Mouse (Mus musculus) CH12.LX (cell line): ENCODE results near the gene Rnf168. TPM values are rescaled to one million over a fixed set of nuclear protein-coding genes. Genes with fewer than 3 reads are reported as not detected.
"Not testable (repeated sequence)": the region's sequence is repeated elsewhere in the genome, so short reads cannot be mapped to it uniquely, and the experiment has no call there.

Experiments
- DNase-seq: peaks from one replicate; pipeline ENCODE4 v3.0.0-alpha.2; 2013; ENCODE audit errors: extremely low read depth
- H3K27ac ChIP-seq: 2 replicates; pipeline ENCODE4 v1.5.1; 2012; ENCODE audit warnings: low read depth, mild to moderate bottlenecking, control low read depth, moderate library complexity; ENCODE audit not compliant: insufficient read depth
- H3K27me3 ChIP-seq: replicated peaks from 2 replicates; pipeline ENCODE3; 2012; ENCODE audit warnings: inconsistent platforms
- H3K36me3 ChIP-seq, 2 experiments: replicated peaks in 1 of 2; 2 replicates each; pipeline versions ENCODE3 to v1.6.1; 2012; ENCODE audit warnings: inconsistent platforms in 1 of 2, low read length in 1 of 2, mild to moderate bottlenecking in 1 of 2, mixed read lengths in 1 of 2, moderate library complexity in 1 of 2; ENCODE audit not compliant: control insufficient read depth in 1 of 2, insufficient read depth in 1 of 2
- H3K4me1 ChIP-seq, 2 experiments: 2 replicates each; pipeline ENCODE4 v1.6.1; 2012; ENCODE audit warnings: inconsistent platforms in 1 of 2, moderate library complexity in 1 of 2; ENCODE audit not compliant: insufficient read depth in 2 of 2, control insufficient read depth in 1 of 2
- H3K4me2 ChIP-seq: 2 replicates; pipeline ENCODE4 v1.6.1; 2012; ENCODE audit warnings: low read depth, mild to moderate bottlenecking, control low read depth; ENCODE audit not compliant: poor library complexity, insufficient read depth, severe bottlenecking
- H3K4me3 ChIP-seq, 3 experiments: fragments of 150-350 bp in 1 of 3; sonication (generic) in 1 of 3; replicated peaks in 1 of 3; 2 replicates each; pipeline versions ENCODE3 to v1.5.1; 2011 to 2012; ENCODE audit warnings: low read depth in 2 of 3, low read length in 2 of 3, mild to moderate bottlenecking in 2 of 3, moderate library complexity in 2 of 3, control low read depth in 1 of 3, improper control_type of control experiment in 1 of 3, inconsistent platforms in 1 of 3, mixed read lengths in 1 of 3; ENCODE audit not compliant: poor library complexity in 1 of 3
- H3K79me2 ChIP-seq: replicated peaks from 2 replicates; pipeline ENCODE4 v1.6.1; 2012; ENCODE audit warnings: mild to moderate bottlenecking, moderate library complexity; ENCODE audit not compliant: control insufficient read depth, poor library complexity, insufficient read depth, severe bottlenecking; ENCODE audit errors: extremely low read depth
- H3K9ac ChIP-seq: 2 replicates; pipeline ENCODE4 v1.6.1; 2012; ENCODE audit warnings: low read depth, mild to moderate bottlenecking, control low read depth, moderate library complexity; ENCODE audit not compliant: insufficient read depth
- H3K9me3 ChIP-seq: replicated peaks from 2 replicates; pipeline ENCODE3; 2012; ENCODE audit warnings: low read length, inconsistent platforms, mixed read lengths
- BHLHE40 ChIP-seq: IDR thresholded peaks from 2 replicates; pipeline ENCODE4 v1.6.1; 2011; ENCODE audit warnings: mild to moderate bottlenecking, low read depth, low read length, improper control_type of control experiment
- CHD1 ChIP-seq: IDR thresholded peaks from 2 replicates; pipeline ENCODE4 v1.6.1; 2012; ENCODE audit warnings: low read depth, low read length, improper control_type of control experiment, inconsistent platforms
- CHD2 ChIP-seq: IDR thresholded peaks from 2 replicates; pipeline ENCODE4 v1.6.1; 2011; ENCODE audit warnings: low read length, improper control_type of control experiment
- CTCF ChIP-seq, 2 experiments: IDR thresholded peaks in 1 of 2; conservative IDR thresholded peaks in 1 of 2; 2 replicates each; pipeline ENCODE4 v1.5.1; 2011 to 2012; ENCODE audit warnings: low read depth in 2 of 2, low read length in 2 of 2, improper control_type of control experiment in 1 of 2, inconsistent platforms in 1 of 2, mild to moderate bottlenecking in 1 of 2, moderate library complexity in 1 of 2
- E2F4 ChIP-seq: IDR thresholded peaks from 2 replicates; pipeline ENCODE4 v1.6.1; 2011; ENCODE audit warnings: low read depth, low read length, improper control_type of control experiment; ENCODE audit not compliant: insufficient replicate concordance
- EP300 ChIP-seq: IDR thresholded peaks from 2 replicates; pipeline ENCODE4 v1.6.1; 2011; ENCODE audit warnings: low read length, improper control_type of control experiment
- GABPA ChIP-seq: IDR thresholded peaks from 2 replicates; pipeline ENCODE4 v1.6.1; 2012; ENCODE audit warnings: low read depth, low read length, improper control_type of control experiment, inconsistent platforms; ENCODE audit not compliant: insufficient replicate concordance
- IRF4 ChIP-seq: IDR thresholded peaks from 2 replicates; pipeline ENCODE4 v1.6.1; 2014; ENCODE audit warnings: low read depth, mild to moderate bottlenecking, inconsistent platforms, low read length, improper control_type of control experiment
- JUN ChIP-seq: IDR thresholded peaks from 2 replicates; pipeline ENCODE4 v1.6.1; 2011; ENCODE audit warnings: low read depth, mild to moderate bottlenecking, low read length, improper control_type of control experiment, moderate library complexity; ENCODE audit not compliant: insufficient read depth
- JUND ChIP-seq: conservative IDR thresholded peaks from 2 replicates; pipeline ENCODE4 v1.6.1; 2011; ENCODE audit warnings: low read depth, low read length, improper control_type of control experiment
- MAFK ChIP-seq: IDR thresholded peaks from 2 replicates; pipeline ENCODE4 v1.6.1; 2011; ENCODE audit warnings: low read length, improper control_type of control experiment; ENCODE audit not compliant: insufficient replicate concordance
- MEF2A ChIP-seq: IDR thresholded peaks from 2 replicates; pipeline ENCODE4 v1.6.1; 2014; ENCODE audit warnings: low read depth, mild to moderate bottlenecking, inconsistent platforms, low read length, improper control_type of control experiment, borderline replicate concordance
- MXI1 ChIP-seq: IDR thresholded peaks from 2 replicates; pipeline ENCODE4 v1.6.1; 2011; ENCODE audit warnings: mild to moderate bottlenecking, low read depth, low read length, improper control_type of control experiment
- MYC ChIP-seq: IDR thresholded peaks from 2 replicates; pipeline ENCODE4 v1.6.1; 2011; ENCODE audit warnings: low read depth, mild to moderate bottlenecking, improper control_type of control experiment, low read length
- NRF1 ChIP-seq: IDR thresholded peaks from 2 replicates; pipeline ENCODE4 v1.6.1; 2014; ENCODE audit warnings: low read depth, mild to moderate bottlenecking, inconsistent platforms, low read length, improper control_type of control experiment, moderate library complexity
- RAD21 ChIP-seq: IDR thresholded peaks from 2 replicates; pipeline ENCODE4 v1.6.1; 2011; ENCODE audit warnings: low read depth, mild to moderate bottlenecking, low read length, improper control_type of control experiment, moderate library complexity
- SIN3A ChIP-seq: IDR thresholded peaks from 2 replicates; pipeline ENCODE4 v1.6.1; 2012; ENCODE audit warnings: low read length, improper control_type of control experiment, inconsistent platforms
- SMC3 ChIP-seq: IDR thresholded peaks from 2 replicates; pipeline ENCODE4 v1.6.1; 2011; ENCODE audit warnings: low read depth, low read length, improper control_type of control experiment
- UBTF ChIP-seq: IDR thresholded peaks from 2 replicates; pipeline ENCODE4 v1.6.1; 2012; ENCODE audit warnings: low read depth, mild to moderate bottlenecking, inconsistent platforms, low read length, improper control_type of control experiment, moderate library complexity
- USF2 ChIP-seq: conservative IDR thresholded peaks from 2 replicates; pipeline ENCODE4 v1.6.1; 2011; ENCODE audit warnings: low read depth, low read length, improper control_type of control experiment
- ZC3H11A ChIP-seq: IDR thresholded peaks from 2 replicates; pipeline ENCODE4 v1.6.1; 2012; ENCODE audit warnings: low read depth, mild to moderate bottlenecking, inconsistent platforms, low read length, improper control_type of control experiment
- ZKSCAN1 ChIP-seq: IDR thresholded peaks from 2 replicates; pipeline ENCODE4 v1.6.1; 2012; ENCODE audit warnings: low read depth, inconsistent platforms, low read length, improper control_type of control experiment, borderline replicate concordance
- ZMIZ1 ChIP-seq: IDR thresholded peaks from 2 replicates; pipeline ENCODE4 v1.6.1; 2012; ENCODE audit warnings: low read depth, mild to moderate bottlenecking, inconsistent platforms, low read length, improper control_type of control experiment
- ZNF384 ChIP-seq: IDR thresholded peaks from 2 replicates; pipeline ENCODE4 v1.6.1; 2012; ENCODE audit warnings: low read depth, low read length, improper control_type of control experiment, inconsistent platforms
- dilution Hi-C: fragments of 300-500 bp; cut with MboI; formaldehyde crosslinking; loops from 2 replicates; pipeline ENCODE4 v1.14.3; 2020; ENCODE audit warnings: low sequenced_read_pairs; ENCODE audit not compliant: extremely low pct_unique_long_range_greater_than_20kb, extremely low pct_ligation_motif_present
- in situ Hi-C: fragments of 300-500 bp; cut with MboI; formaldehyde crosslinking; loops from 3 replicates; pipeline ENCODE4 v1.14.3; 2019; ENCODE audit warnings: low sequenced_read_pairs, low pct_ligation_motif_present, low pct_unique_long_range_greater_than_20kb, mixed read lengths
- polyA plus RNA-seq: library from polyadenylated mRNA; unstranded; fragments of >175 nt; gene quantifications from 2 replicates; pipeline ENCODE4 v1.2.1, GENCODE M21; 2012; ENCODE audit warnings: low read depth; ENCODE audit not compliant: insufficient read length
- total RNA-seq, 2 experiments: library from RNA; depleted of rRNA; stranded (reverse); fragments of 300-350 nt in 1 of 2; fragments of >200 nt in 1 of 2; gene quantifications; 2 replicates each; pipeline ENCODE4 v1.2.3; 2012 to 2014

The Rnf168 gene
- total and polyA plus RNA-seq, 3 experiments, result 20.5 to 37.9 (median 22.2) TPM

- in situ Hi-C loops, result no loop called here
- TF ChIP-seq MAFK (no peak), USF2 (no peak), SIN3A (no peak), E2F4 (no peak), MYC (no peak), EP300 (no peak), ZMIZ1 (no peak), CHD1 (no peak), MXI1 (no peak), GABPA (no peak), NRF1 (no peak), SMC3 (no peak), CHD2 (no peak), MEF2A (no peak), IRF4 (no peak), UBTF (no peak), ZC3H11A (no peak), RAD21 (no peak)
- TF ChIP-seq, all 38 proteins: peak for 0
- Histone ChIP-seq H3K9me3 (peaks cover 13% of the 10 kb centered on the region), H3K27me3 (no peaks in the 10 kb centered on the region), H3K4me1 (peaks cover 2 to 23% of the 10 kb centered on the region in 2 experiments; a peak in 2 of 4 replicates), H3K27ac (no peak overlapping the region), H3K79me2 (peaks cover 69% of the 10 kb centered on the region), H3K4me3 (no peak overlapping the region), H3K9ac (no peak overlapping the region), H3K4me2 (no peak overlapping the region), H3K36me3 (peaks cover 49 to 79% of the 10 kb centered on the region in 2 experiments)
- dilution Hi-C loops, result no loop called here
- no peak for DNase-seq
Measured at GRCm38 (mm10) chr16:32282608-32283007, 5.3 kb downstream of the Rnf168 start.

GRCm38 (mm10) chr16:32291821-32292220 lies 14.6 kb downstream of the Rnf168 start:
- no peak for DNase-seq
- H3K9me3 ChIP-seq, result peaks cover 7% of the 10 kb centered on the region
- H3K9ac ChIP-seq, result no peak overlapping the region
- H3K4me2 ChIP-seq, result no peak overlapping the region
- peaks cover 3% of the 10 kb centered on the region; the same call in 1 of the 2 replicates for H3K79me2 ChIP-seq
- in situ Hi-C loops (no loop called here), dilution Hi-C loops (no loop called here)
- peaks cover 44 to 56% of the 10 kb centered on the region in 2 experiments for H3K36me3 ChIP-seq
- H3K27ac ChIP-seq, result no peak overlapping the region
- no peaks in the 10 kb centered on the region for H3K4me1 ChIP-seq
- TF ChIP-seq USF2 (no peak), JUND (no peak), BHLHE40 (no peak), UBTF (no peak), ZKSCAN1 (no peak), MEF2A (no peak), E2F4 (no peak), EP300 (no peak), JUN (no peak), ZNF384 (no peak), CTCF (conservative IDR thresholded peaks at IDR 0.05 in 1 of 2, IDR thresholded peaks at IDR 0.05 in 1 of 2; ENCODE audit: low read depth in 2 of 2, low read length in 2 of 2) (no peak), MYC (no peak), MXI1 (no peak), SMC3 (no peak)
- TF ChIP-seq, all 38 proteins: peak for 0
- H3K27me3 ChIP-seq, result no peaks in the 10 kb centered on the region
- H3K4me3 ChIP-seq, result no peak overlapping the region

- H3K27ac ChIP-seq, H3K4me2 ChIP-seq, dilution Hi-C loops, in situ Hi-C loops, H3K79me2 ChIP-seq, H3K4me3 ChIP-seq, H3K4me1 ChIP-seq, H3K9ac ChIP-seq, H3K27me3 ChIP-seq, H3K9me3 ChIP-seq, DNase-seq: not testable (repeated sequence)
- H3K36me3 ChIP-seq, result peaks cover 37 to 75% of the 10 kb centered on the region in 2 experiments
Measured at GRCm38 (mm10) chr16:32299617-32300016, 22.4 kb downstream of the Rnf168 start.
